Mouse (Mus musculus): Measurements from ENCODE around the gene Glyr1.
A peak's percentile ranks its signal among the peaks of the same experiment; 100 is the strongest.

Gene Glyr1

DNA sequence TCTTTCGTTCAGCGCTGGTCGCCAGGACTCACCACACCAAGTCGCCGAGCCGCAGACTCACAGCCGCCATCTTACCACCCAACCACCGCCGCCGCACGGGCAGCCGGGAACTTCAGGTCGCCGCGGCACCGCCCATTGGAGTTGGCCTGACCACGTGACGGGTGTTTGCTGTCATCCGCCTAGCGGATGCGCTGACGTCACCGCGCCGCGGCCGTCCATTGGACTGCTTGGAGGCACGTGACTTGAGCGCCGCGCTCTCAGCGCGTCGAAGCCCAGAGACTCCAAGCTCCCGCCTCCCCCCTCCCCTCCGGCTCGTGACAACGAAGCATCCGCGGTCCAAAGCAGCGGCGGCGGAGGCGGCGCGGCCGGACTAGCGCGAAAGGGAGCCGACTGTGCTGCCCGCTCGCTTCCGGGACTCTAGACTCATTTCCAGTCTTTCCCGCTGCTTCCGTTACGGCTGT lies at the start of gene Glyr1, which contains the start of gene Ubn1:
Gene Glyr1, minus strand, starts transcription at position 90 of the 461 bp plus-strand sequence.
Gene Ubn1, plus strand, starts transcription at position 284 of the 461 bp plus-strand sequence.
- peak; percentile 100 for DNase-seq (ENCODE audit: low spot score)

- no peak for DNase-seq (ENCODE audit: low spot score)
Measured at GRCm38 (mm10) chr16:5096504-5096903, 46.8 kb upstream of the Glyr1 start.

DNA sequence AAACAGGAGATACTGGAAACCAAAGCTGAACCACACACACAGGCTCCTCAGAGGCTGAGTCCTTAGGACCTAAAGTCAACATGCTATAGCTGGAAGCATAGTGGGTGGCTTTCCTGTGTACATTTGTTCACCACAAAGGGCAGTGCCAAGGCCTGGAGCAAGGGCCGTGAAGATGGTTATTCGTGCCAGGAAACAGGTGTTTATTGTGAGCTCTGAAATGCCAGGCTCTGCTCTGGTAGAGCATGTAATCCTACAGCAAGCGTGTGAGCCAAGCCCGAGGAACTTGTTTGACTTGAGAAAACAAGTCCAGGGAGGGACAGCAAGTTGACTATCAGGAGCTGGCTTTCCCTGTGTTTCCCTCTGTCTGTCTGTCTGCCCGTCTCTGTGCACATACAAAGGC lies 43.6 kb upstream of the Glyr1 start:
- no peak for DNase-seq (ENCODE audit: low spot score)

GRCm38 (mm10) chr16:5089021-5089420 lies 39.4 kb upstream of the Glyr1 start:
- DNase-seq (ENCODE audit: low spot score) = no peak

- DNase-seq (ENCODE audit: low spot score) = no peak
Measured at GRCm38 (mm10) chr16:5086179-5086578, 36.5 kb upstream of the Glyr1 start.

- no peak for DNase-seq (ENCODE audit: low spot score)
Measured at GRCm38 (mm10) chr16:5085196-5085595, 35.5 kb upstream of the Glyr1 start.

GRCm38 (mm10) chr16:5074341-5074740 lies 24.7 kb upstream of the Glyr1 start:
- DNase-seq (ENCODE audit: low spot score) = no peak

DNA sequence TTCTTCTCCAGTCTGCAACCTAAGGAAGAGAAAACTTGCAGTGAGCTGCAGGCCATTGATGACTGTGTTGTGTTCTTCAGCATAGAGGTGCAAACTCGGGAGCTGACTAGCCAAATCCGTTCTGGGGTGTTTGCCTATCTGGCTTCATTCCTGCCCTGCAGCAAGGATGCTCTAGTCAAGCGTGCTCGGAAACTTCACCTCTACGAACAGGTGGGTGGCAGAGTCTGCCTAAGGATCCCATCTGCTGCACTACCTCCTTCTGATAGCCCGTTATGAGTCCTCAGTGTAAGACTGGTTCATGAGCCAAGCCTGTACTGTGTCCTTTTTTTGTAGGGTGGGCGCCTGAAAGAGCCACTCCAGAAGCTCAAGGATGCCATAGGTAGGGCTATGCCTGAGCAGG lies 22.3 kb upstream of the Glyr1 start:
- DNase-seq (ENCODE audit: low spot score) = no peak

- DNase-seq (ENCODE audit: low spot score) = no peak
Measured at GRCm38 (mm10) chr16:5070321-5070720, 20.7 kb upstream of the Glyr1 start.

GRCm38 (mm10) chr16:5063472-5063871 lies 13.8 kb upstream of the Glyr1 start:
- DNase-seq (ENCODE audit: low spot score) = no peak

- peak; percentile 16 for DNase-seq (ENCODE audit: low spot score)
Measured at GRCm38 (mm10) chr16:5058114-5058513, 8.5 kb upstream of the Glyr1 start.

DNA sequence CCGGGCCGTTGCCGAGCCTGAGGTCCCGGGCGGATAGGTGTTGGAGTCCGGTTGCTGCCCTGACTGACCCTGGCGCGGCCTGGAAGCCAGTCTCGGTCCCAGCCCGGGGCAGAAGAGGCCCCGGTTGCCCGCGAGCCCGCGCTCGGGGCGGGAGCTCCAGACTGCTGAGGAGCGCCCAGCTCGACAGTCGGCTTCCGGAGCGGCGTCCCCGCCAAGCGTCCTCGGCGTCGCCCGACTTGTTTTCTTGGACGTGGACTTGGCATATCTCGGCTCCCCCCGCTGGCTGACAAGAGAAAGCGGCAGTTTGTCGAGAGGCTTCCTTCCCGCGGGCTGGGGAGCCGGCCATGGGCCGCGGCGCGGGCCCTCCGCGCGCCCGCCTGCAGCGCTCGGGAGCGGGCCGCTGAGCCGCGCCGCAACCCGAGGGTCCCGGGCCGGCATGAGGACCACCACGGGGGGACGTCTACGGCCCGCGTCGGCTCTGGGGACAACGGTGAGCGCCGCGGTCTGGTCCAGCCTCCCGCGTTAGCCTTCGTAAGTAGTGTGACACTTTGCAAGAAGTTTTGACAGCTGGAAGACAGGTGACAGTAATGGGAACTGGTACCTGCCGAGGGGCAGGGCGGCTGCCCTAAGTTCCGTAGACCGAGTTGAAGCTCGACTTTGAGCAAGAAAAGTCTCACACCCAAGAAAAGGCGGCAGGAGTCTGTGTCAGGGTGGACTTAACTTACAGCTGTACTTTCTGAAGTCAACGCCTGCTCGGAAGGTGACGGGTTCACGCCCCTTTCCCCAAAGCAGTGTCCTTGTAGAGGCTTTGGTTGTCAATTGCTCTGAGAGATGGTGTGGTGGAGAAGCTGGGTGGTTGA lies 818 bp upstream of the Glyr1 start:
- DNase-seq (ENCODE audit: low spot score) = peak; percentile 89

DNA sequence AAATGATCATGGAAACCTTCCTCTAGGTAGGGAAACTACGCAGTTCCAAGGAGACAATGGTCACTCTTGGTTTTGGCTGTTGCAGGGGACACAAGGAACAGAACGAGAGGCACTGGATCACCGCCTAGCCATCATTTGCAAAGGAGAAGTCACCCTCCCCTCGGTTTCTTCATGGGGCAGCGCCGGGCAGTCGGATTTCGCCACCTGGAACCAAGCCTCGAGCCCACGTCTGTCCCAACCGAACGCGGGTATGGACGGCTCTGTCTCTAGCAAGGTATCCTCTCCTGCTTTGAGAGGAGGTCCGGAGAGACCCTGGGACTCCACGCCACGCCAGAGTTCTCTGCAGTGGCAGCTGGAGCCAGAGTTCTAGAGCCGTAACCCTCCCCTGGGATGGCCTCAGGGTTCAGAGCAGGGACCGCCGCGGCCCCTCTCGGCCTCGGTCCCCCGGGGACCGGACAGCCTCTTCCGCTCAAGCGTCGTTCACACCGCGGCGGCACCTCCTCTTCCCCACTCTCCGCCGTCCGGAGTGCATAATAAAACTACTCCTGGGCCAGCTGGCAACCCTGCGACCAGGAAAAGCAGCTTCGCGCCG lies 385 bp downstream of the Glyr1 start:
- no peak for DNase-seq (ENCODE audit: low spot score)

- no peak for DNase-seq (ENCODE audit: low spot score)
Measured at GRCm38 (mm10) chr16:5045322-5045721, 4.3 kb downstream of the Glyr1 start.

DNA sequence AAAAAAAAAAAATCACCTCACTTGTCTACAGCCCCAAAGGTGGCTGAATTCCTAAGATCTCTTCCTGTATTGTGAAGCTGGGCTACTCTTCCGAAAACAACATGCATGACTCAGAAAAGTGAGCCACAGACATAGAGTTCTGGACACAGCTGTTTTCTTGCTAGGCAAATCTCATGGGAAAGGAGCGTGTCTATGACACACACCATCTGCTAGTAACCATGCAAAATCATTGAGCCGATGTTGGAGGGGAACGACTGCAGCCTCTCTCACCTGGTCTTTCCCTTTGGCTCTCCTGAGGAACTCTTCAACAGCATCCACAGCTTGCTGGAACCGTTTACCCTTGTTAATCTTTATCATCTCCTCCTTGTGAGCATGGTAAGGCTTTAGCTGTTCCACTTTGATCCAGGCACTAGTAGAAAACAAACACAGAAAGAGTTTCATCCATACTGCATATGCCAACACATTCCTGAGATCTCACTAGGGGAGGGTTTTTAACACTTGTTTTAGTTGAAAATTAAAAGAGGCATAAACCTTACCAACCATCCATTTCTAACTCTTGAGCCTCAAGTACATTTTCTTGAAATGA lies 12.9 kb downstream of the Glyr1 start:
- DNase-seq (ENCODE audit: low spot score) = no peak

DNA sequence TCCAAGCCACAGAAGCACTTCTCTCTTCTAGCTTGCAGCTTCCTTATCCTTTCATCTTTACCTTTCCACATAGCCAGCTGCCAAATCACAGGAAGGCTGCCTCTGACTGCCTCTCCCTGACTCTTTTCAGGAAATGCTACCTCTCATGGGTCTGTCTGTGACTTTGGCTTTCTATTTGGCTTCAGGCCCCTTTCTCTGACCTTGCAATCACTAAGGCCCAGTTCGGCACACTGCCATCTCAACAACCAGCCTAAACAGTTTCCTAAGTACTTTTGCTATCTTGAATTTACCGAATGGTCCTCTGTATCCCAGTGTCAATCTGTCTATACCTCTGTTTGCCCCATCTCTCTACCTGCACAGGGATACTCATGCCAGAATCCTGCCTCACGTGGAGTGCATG lies 14.1 kb downstream of the Glyr1 start:
- DNase-seq (ENCODE audit: low spot score) = no peak

DNA sequence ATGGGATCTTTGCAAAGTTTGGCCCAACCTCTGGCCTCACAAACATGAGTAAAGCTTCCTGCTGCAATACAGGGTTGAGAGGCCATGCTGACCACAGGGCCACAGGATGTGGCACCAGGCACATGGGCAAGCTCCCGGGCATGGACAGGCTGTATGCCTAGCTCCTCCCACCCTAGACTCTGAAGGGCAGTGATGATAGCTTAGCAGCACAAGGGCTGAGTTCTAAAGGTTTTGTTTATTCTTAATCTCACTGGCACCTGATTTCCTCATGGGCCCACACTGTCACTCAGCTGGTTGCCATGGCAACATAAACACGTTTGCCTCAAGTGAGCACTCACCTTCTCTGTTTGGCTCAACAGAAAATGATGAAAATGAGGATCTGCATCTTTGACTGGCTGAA lies 19.8 kb downstream of the Glyr1 start:
- DNase-seq (ENCODE audit: low spot score) = peak; percentile 22

GRCm38 (mm10) chr16:5024021-5024420 lies 25.6 kb downstream of the Glyr1 start:
- no peak for DNase-seq (ENCODE audit: low spot score)

DNA sequence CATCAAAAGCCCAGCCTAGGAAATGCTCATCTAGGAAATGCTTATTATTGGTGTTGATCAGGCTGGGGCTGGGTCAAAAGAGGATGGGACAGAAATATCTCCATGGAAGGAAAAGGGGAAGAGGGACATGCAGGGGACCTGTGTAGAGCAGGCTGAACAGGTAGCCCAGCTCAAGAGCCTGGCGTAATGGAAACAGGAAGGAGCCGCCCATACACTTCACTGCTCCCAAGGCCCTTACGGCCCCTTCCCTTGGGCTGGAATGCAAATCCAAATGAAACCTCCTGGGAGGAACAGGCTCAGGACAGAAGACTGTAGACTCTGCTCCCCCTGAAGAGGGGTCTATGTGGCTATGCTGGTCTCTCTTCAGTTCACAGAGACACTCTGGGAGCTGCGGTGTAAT lies 35.1 kb downstream of the Glyr1 start:
- DNase-seq (ENCODE audit: low spot score) = no peak

- DNase-seq (ENCODE audit: low spot score) = peak; percentile 94
Measured at GRCm38 (mm10) chr16:5013054-5013838, 36.4 kb downstream of the Glyr1 start, which contains the start of gene Rogdi. TSS of gene Rogdi (minus strand) at chr16:5013553.

GRCm38 (mm10) chr16:5012036-5013005 lies 37.3 kb downstream of the Glyr1 start:
- no peak for DNase-seq (ENCODE audit: low spot score)
